Mouse (Mus musculus) hindbrain, embryonic 12.5 days (tissue): ENCODE measurements around the gene Cyp3a59. TPM values are rescaled to one million over a fixed set of nuclear protein-coding genes. Genes with fewer than 3 reads are reported as not detected.
"Not testable (repeated sequence)": the region's sequence is repeated elsewhere in the genome, so short reads cannot be mapped to it uniquely, and the experiment has no call there.

Source experiments
- ATAC-seq: fragments of 200-750 bp; cut with Nextera tagmentation; 2 replicates; pipeline ENCODE4 v1.8.0; 2017; ENCODE audit warnings: moderate TSS enrichment; ENCODE audit not compliant: low FRiP score
- H3K27ac ChIP-seq: fragments of 300-500 bp; sonication (generic); 2 replicates; pipeline ENCODE4 v1.5.1; 2016; ENCODE audit warnings: mild to moderate bottlenecking
- H3K27me3 ChIP-seq: fragments of 300-500 bp; sonication (generic); 2 replicates; pipeline ENCODE4 v1.6.1; 2016; ENCODE audit warnings: mild to moderate bottlenecking
- H3K36me3 ChIP-seq: fragments of 300-500 bp; sonication (generic); 2 replicates; pipeline ENCODE4 v1.6.1; 2016; ENCODE audit warnings: mild to moderate bottlenecking
- H3K4me1 ChIP-seq: fragments of 300-500 bp; sonication (generic); 2 replicates; pipeline ENCODE4 v1.6.1; 2016
- H3K4me2 ChIP-seq: fragments of 300-500 bp; sonication (generic); replicated peaks from 2 replicates; pipeline ENCODE4 v1.6.1; 2016; ENCODE audit warnings: mild to moderate bottlenecking
- H3K4me3 ChIP-seq: fragments of 300-500 bp; sonication (generic); 2 replicates; pipeline ENCODE4 v1.5.1; 2016; ENCODE audit warnings: mild to moderate bottlenecking
- H3K9ac ChIP-seq: fragments of 300-500 bp; sonication (generic); 2 replicates; pipeline ENCODE4 v1.6.1; 2016; ENCODE audit warnings: mild to moderate bottlenecking, moderate library complexity
- H3K9me3 ChIP-seq: fragments of 300-500 bp; sonication (generic); replicated peaks from 2 replicates; pipeline ENCODE4 v1.6.1; 2016; ENCODE audit warnings: mild to moderate bottlenecking
- WGBS: fragments of 180-500 bp; shearing (Covaris S2); methylation state at CpG from one replicate; pipeline ENCODE4 v1.1.7; 2016; 5-methylcytosine and 5-hydroxymethylcytosine counted together
- polyA plus RNA-seq: library from polyadenylated mRNA; unstranded; fragments of >200 nt; fragmentation: Nextera tagmentation; extraction: Ambion mirVana; gene quantifications from 2 replicates; pipeline ENCODE4 v1.2.1, GENCODE M21; 2016

Gene Cyp3a59
- polyA plus RNA-seq: not detected in 2 replicates

DNA sequence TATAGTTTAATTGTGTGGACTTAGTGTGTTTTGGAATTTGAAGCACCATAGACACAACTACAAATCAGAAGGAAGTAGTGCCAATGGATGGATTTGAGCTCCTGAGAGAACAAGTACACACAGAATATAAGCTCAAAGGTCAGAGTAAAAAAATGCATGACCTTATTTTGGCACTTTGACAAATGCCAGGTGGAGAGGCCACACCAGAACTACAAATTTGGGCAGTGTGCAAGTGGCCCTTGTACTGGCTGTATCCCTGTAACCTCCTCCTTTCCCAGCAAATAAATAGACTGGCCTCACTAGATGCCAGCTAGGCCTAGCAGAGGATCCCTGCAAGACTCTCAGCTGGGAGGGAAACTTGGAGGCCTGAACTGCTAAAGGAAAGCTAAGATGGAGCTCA, at the start of gene Cyp3a59:
Cyp3a59 (plus strand) TSS at position 313 of the 400 bp plus-strand sequence.
- not testable (repeated sequence) for H3K4me3 ChIP-seq, H3K4me1 ChIP-seq, H3K4me2 ChIP-seq, H3K9ac ChIP-seq, H3K27me3 ChIP-seq, ATAC-seq, H3K27ac ChIP-seq, H3K36me3 ChIP-seq
- H3K9me3 ChIP-seq: peaks cover 31% of the 10 kb centered on the region

DNA sequence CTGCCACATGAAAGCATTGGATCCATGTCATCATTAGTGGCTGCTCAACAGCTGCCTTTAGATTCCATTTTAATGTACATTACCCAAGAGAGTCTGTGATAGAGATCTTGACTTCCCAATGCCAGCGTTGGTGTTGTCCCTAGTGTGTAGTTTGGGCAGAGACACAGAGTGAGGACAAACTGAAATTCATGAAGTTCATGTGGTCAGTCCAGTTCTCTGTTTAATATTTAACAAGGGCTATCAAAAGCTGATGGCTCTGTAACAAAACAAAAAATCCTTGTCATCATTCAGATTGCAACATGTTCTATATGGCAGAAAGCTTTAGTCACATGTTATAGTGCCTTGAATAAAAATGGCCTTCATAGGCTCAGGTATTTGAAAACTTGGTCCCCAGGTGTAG, 9.0 kb upstream of the Cyp3a59 start:
- Histone ChIP-seq H3K27me3 (no peaks in the 10 kb centered on the region), H3K9me3 (peaks cover 42% of the 10 kb centered on the region), H3K36me3 (no peaks in the 10 kb centered on the region), H3K4me2 (no peak overlapping the region), H3K4me3 (no peak overlapping the region), H3K4me1 (no peaks in the 10 kb centered on the region), H3K9ac (no peak overlapping the region), H3K27ac (no peak overlapping the region)
- WGBS: 54% methylated on average over 1 of the region's 1 CpGs
- no peak for ATAC-seq

DNA sequence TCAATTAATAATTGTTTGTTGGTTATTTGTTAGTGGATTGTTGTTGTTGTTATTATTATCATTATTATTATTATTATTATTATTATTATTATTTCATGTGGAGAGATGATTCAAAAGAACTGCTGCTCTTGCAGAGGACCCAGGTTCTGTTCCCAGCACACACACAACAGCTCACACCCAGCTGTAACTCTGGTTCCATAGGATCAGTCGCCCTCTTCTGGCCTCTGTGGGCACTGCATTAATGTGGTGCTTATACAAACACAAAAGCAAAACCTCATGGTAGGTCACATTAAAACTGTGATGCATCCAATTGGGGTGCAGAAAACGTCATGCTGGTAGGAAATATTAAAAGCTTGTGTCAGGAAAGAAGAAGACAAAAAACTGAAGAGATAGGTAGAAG, 68.8 kb downstream of the Cyp3a59 start:
- Histone ChIP-seq H3K27me3 (no peaks in the 10 kb centered on the region), H3K4me3 (no peak overlapping the region), H3K9me3 (peaks cover 28% of the 10 kb centered on the region), H3K9ac (no peak overlapping the region), H3K36me3 (no peaks in the 10 kb centered on the region), H3K4me1 (no peaks in the 10 kb centered on the region), H3K27ac (no peak overlapping the region), H3K4me2 (no peak overlapping the region)
- ATAC-seq: no peak
- WGBS: 41% methylated on average over 2 of the region's 2 CpGs

DNA sequence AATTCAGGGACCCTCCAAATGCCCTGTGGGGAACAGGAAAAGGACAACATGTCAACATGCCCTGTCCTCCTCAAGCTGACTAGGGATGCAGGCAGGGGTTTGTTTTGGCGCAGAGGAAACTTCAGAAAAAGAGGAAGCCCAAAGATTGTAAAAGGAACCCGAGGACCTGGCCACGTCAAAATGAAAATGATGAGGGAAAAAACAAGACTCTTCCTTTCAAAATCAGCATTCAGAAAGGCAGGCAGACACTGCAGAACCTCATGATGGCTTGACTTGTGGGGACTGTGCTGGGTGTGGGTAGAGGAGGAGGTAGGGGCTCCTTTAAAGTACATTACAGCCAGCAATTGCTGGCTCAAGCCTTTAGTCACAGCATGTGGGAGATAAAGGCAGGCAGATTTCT, 71.4 kb downstream of the Cyp3a59 start:
- no peak overlapping the region for H3K4me2 ChIP-seq
- WGBS: 79% methylated on average over 3 of the region's 3 CpGs
- no peaks in the 10 kb centered on the region for H3K36me3 ChIP-seq
- H3K4me1 ChIP-seq: no peaks in the 10 kb centered on the region
- no peaks in the 10 kb centered on the region for H3K27me3 ChIP-seq
- no peak overlapping the region for H3K27ac ChIP-seq
- no peak overlapping the region for H3K9ac ChIP-seq
- no peak for ATAC-seq
- H3K9me3 ChIP-seq: peaks cover 22% of the 10 kb centered on the region; the same call in 1 of the 2 replicates
- H3K4me3 ChIP-seq: no peak overlapping the region

DNA sequence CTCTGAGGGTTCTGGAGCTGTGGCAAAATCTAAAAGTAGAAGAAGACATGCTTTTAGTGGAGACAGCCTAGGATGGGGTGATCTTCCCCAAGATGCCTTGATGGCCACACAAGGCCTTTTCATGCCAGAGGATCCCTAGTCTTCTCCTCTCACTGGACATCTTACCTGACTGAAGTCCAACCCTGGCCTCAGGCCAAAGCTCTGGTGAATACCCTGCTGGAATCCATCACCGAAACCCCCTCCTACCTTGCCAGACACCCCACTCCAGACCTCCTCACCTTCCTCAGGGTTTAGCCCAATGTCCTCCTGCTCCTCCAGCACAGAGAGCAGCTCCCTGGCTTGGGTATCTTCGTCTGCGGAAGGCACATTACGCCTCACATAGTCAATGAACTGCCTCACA, 79.3 kb downstream of the Cyp3a59 start:
- H3K9me3 ChIP-seq: peaks cover 14% of the 10 kb centered on the region; the same call in 1 of the 2 replicates
- H3K36me3 ChIP-seq, H3K4me2 ChIP-seq, H3K27me3 ChIP-seq, H3K4me1 ChIP-seq, ATAC-seq, H3K27ac ChIP-seq, H3K4me3 ChIP-seq, H3K9ac ChIP-seq: not testable (repeated sequence)
- 88% methylated on average over 4 of the region's 4 CpGs for WGBS

DNA sequence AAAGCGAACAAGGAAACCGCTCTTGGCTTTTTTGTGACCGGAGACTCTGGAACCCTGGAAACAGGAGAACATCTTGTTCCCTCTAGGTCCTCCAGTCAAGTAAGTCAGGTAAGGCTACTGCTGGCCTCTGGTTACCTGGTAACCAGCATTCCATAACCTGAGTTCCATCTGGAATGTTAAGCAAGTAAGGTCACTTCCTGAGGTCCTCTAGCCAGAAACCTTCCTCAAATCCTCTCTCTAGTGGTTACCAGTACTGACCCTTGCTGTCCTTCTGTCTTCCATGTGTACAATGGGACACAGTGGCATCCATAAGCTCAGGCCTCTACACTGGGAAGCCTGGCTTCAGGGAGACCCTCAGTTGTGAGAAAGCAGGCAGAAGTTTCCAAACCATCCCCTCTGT, 81.4 kb downstream of the Cyp3a59 start, which contains the start of gene Gm5565:
Gm5565 (minus strand) TSS at position 101 of the 400 bp plus-strand sequence.
- not testable (repeated sequence) for H3K4me3 ChIP-seq, ATAC-seq, H3K27ac ChIP-seq, H3K27me3 ChIP-seq, H3K9ac ChIP-seq, H3K4me1 ChIP-seq, H3K36me3 ChIP-seq, H3K4me2 ChIP-seq
- peaks cover 14% of the 10 kb centered on the region; the same call in 1 of the 2 replicates for H3K9me3 ChIP-seq
- 93% methylated on average over 3 of the region's 3 CpGs for WGBS

Other genes with a start within 250 kb of the Cyp3a59 start
- not detected in 2 replicates for gene Cyp3a11, start 199.3 kb upstream of the Cyp3a59 start, polyA plus RNA-seq
- not detected in 2 replicates for gene Cyp3a25, start 69.6 kb upstream of the Cyp3a59 start, polyA plus RNA-seq
- gene Gm5565, start 81.3 kb downstream of the Cyp3a59 start, polyA plus RNA-seq: not detected in 2 replicates
- gene Gm6309, start 91.5 kb downstream of the Cyp3a59 start, polyA plus RNA-seq: not detected in 2 replicates
- gene 1700001J03Rik, start 106.0 kb downstream of the Cyp3a59 start, polyA plus RNA-seq: not detected in 2 replicates
- 23.5 and 26.2 TPM in 2 replicates for gene Rnf6, start 142.3 kb downstream of the Cyp3a59 start, polyA plus RNA-seq
- gene Cdk8, start 152.0 kb downstream of the Cyp3a59 start, polyA plus RNA-seq: 30.9 and 32.6 TPM in 2 replicates